Mouse (Mus musculus): Measurements from ENCODE around the gene Itgb2. TPM values are rescaled to one million over a fixed set of nuclear protein-coding genes. Genes with fewer than 3 reads are reported as not detected.

Itgb2 gene
- polyA plus RNA-seq, 1 experiment from 2014 or later: 3.8 TPM

GRCm38 (mm10) chr10:77587091-77587775 lies 57.2 kb downstream of the Itgb2 start:
- H3K9ac ChIP-seq (ENCODE audit: low read depth, low read length): 0 out of 2 replicates have a peak overlapping the region, but pooled peaks have one; percentile 1
- 0 out of 2 replicates have a peak, but pooled peaks have one; percentile 5 for ATAC-seq
- H3K27me3 ChIP-seq (replicated peaks; ENCODE audit: control insufficient read depth, insufficient read depth, low read length): no peaks in the 10 kb centered on the region
- peaks cover 46% of the 10 kb centered on the region for H3K4me1 ChIP-seq (ENCODE audit: control insufficient read depth, insufficient read depth, low read length)
- H3K9me3 ChIP-seq (ENCODE audit: control insufficient read depth, low read length): no peaks in the 10 kb centered on the region
- H3K4me3 ChIP-seq (ENCODE audit: low read length): no peak overlapping the region
- H3K27ac ChIP-seq (ENCODE audit: low read length): peak overlapping the region; percentile 20; the same call in 1 of the 2 replicates
- H3K36me3 ChIP-seq (ENCODE audit: control insufficient read depth, insufficient read depth, low read length): peaks cover 7% of the 10 kb centered on the region; the same call in 1 of the 2 replicates
- WGBS: 64% methylated on average over 6 of the region's 6 CpGs
- H3K4me2 ChIP-seq (ENCODE audit: low read depth, low read length): peak overlapping the region; percentile 21; the same call in 1 of the 2 replicates

GRCm38 (mm10) chr10:77588036-77588435 lies 58.0 kb downstream of the Itgb2 start:
- H3K9ac ChIP-seq (ENCODE audit: low read depth, low read length): no peak overlapping the region
- 66% methylated on average over 2 of the region's 2 CpGs for WGBS
- peaks cover 10% of the 10 kb centered on the region for H3K36me3 ChIP-seq (ENCODE audit: control insufficient read depth, insufficient read depth, low read length)
- no peak overlapping the region for H3K4me2 ChIP-seq (ENCODE audit: low read depth, low read length)
- H3K9me3 ChIP-seq (ENCODE audit: control insufficient read depth, low read length): no peaks in the 10 kb centered on the region
- no peak for ATAC-seq
- no peaks in the 10 kb centered on the region for H3K27me3 ChIP-seq (replicated peaks; ENCODE audit: control insufficient read depth, insufficient read depth, low read length)
- no peak overlapping the region for H3K27ac ChIP-seq (ENCODE audit: low read length)
- no peak overlapping the region for H3K4me3 ChIP-seq (ENCODE audit: low read length)
- peaks cover 40% of the 10 kb centered on the region for H3K4me1 ChIP-seq (ENCODE audit: control insufficient read depth, insufficient read depth, low read length)

GRCm38 (mm10) chr10:77589117-77589516 lies 59.1 kb downstream of the Itgb2 start:
- Histone ChIP-seq H3K27me3 (replicated peaks; ENCODE audit: control insufficient read depth, insufficient read depth, low read length) (no peaks in the 10 kb centered on the region), H3K9me3 (ENCODE audit: control insufficient read depth, low read length) (no peaks in the 10 kb centered on the region), H3K4me3 (ENCODE audit: low read length) (no peak overlapping the region), H3K9ac (ENCODE audit: low read depth, low read length) (no peak overlapping the region), H3K4me2 (ENCODE audit: low read depth, low read length) (no peak overlapping the region), H3K27ac (ENCODE audit: low read length) (no peak overlapping the region), H3K36me3 (ENCODE audit: control insufficient read depth, insufficient read depth, low read length) (peaks cover 19% of the 10 kb centered on the region), H3K4me1 (ENCODE audit: control insufficient read depth, insufficient read depth, low read length) (peaks cover 35% of the 10 kb centered on the region)
- ATAC-seq: no peak
- WGBS: 83% methylated on average over 7 of the region's 7 CpGs

- no peaks in the 10 kb centered on the region for H3K9me3 ChIP-seq (ENCODE audit: control insufficient read depth, low read length)
- H3K4me3 ChIP-seq (ENCODE audit: low read length): no peak overlapping the region
Observed at GRCm38 (mm10) chr10:77589749-77590148, 59.7 kb downstream of the Itgb2 start.

GRCm38 (mm10) chr10:77590812-77591211 lies 60.8 kb downstream of the Itgb2 start:
- Histone ChIP-seq H3K9me3 (ENCODE audit: control insufficient read depth, low read length) (no peaks in the 10 kb centered on the region), H3K27ac (ENCODE audit: low read length) (peak overlapping the region; percentile 42; the same call in 1 of the 2 replicates), H3K4me1 (ENCODE audit: control insufficient read depth, insufficient read depth, low read length) (peaks cover 32% of the 10 kb centered on the region), H3K27me3 (replicated peaks; ENCODE audit: control insufficient read depth, insufficient read depth, low read length) (no peaks in the 10 kb centered on the region), H3K4me2 (ENCODE audit: low read depth, low read length) (no peak overlapping the region), H3K36me3 (ENCODE audit: control insufficient read depth, insufficient read depth, low read length) (peaks cover 30% of the 10 kb centered on the region), H3K4me3 (ENCODE audit: low read length) (no peak overlapping the region), H3K9ac (ENCODE audit: low read depth, low read length) (no peak overlapping the region)
- 43% methylated on average over 6 of the region's 6 CpGs for WGBS
- peak; percentile 74 for ATAC-seq

More at GRCm38 (mm10) chr10:77589749-77590148, 59.7 kb downstream of the Itgb2 start:
- Histone ChIP-seq H3K36me3 (ENCODE audit: control insufficient read depth, insufficient read depth, low read length) (peaks cover 26% of the 10 kb centered on the region), H3K27me3 (replicated peaks; ENCODE audit: control insufficient read depth, insufficient read depth, low read length) (no peaks in the 10 kb centered on the region), H3K27ac (ENCODE audit: low read length) (no peak overlapping the region), H3K4me1 (ENCODE audit: control insufficient read depth, insufficient read depth, low read length) (peaks cover 35% of the 10 kb centered on the region), H3K9ac (ENCODE audit: low read depth, low read length) (no peak overlapping the region), H3K4me2 (ENCODE audit: low read depth, low read length) (no peak overlapping the region)
- no peak for ATAC-seq
- 76% methylated on average over 8 of the region's 8 CpGs for WGBS

- no peak overlapping the region for H3K9ac ChIP-seq (ENCODE audit: low read depth, low read length)
- peaks cover 30% of the 10 kb centered on the region for H3K36me3 ChIP-seq (ENCODE audit: control insufficient read depth, insufficient read depth, low read length)
- H3K4me3 ChIP-seq (ENCODE audit: low read length): no peak overlapping the region
- no peak overlapping the region for H3K4me2 ChIP-seq (ENCODE audit: low read depth, low read length)
- H3K9me3 ChIP-seq (ENCODE audit: control insufficient read depth, low read length): no peaks in the 10 kb centered on the region
- peaks cover 28% of the 10 kb centered on the region for H3K4me1 ChIP-seq (ENCODE audit: control insufficient read depth, insufficient read depth, low read length)
- peak overlapping the region; percentile 3; the same call in 1 of the 2 replicates for H3K27ac ChIP-seq (ENCODE audit: low read length)
- H3K27me3 ChIP-seq (replicated peaks; ENCODE audit: control insufficient read depth, insufficient read depth, low read length): no peaks in the 10 kb centered on the region
- 77% methylated on average over 6 of the region's 6 CpGs for WGBS
- ATAC-seq: no peak
Observed at GRCm38 (mm10) chr10:77591546-77591945, 61.5 kb downstream of the Itgb2 start.

- 88% methylated on average over 2 of the region's 2 CpGs for WGBS
- Histone ChIP-seq H3K27me3 (replicated peaks; ENCODE audit: control insufficient read depth, insufficient read depth, low read length) (no peaks in the 10 kb centered on the region), H3K36me3 (ENCODE audit: control insufficient read depth, insufficient read depth, low read length) (peaks cover 37% of the 10 kb centered on the region), H3K9ac (ENCODE audit: low read depth, low read length) (no peak overlapping the region), H3K4me1 (ENCODE audit: control insufficient read depth, insufficient read depth, low read length) (peaks cover 2% of the 10 kb centered on the region), H3K27ac (ENCODE audit: low read length) (no peak overlapping the region), H3K9me3 (ENCODE audit: control insufficient read depth, low read length) (no peaks in the 10 kb centered on the region), H3K4me3 (ENCODE audit: low read length) (no peak overlapping the region), H3K4me2 (ENCODE audit: low read depth, low read length) (no peak overlapping the region)
- ATAC-seq: no peak
Observed at GRCm38 (mm10) chr10:77596060-77596459, 66.0 kb downstream of the Itgb2 start.

GRCm38 (mm10) chr10:77603021-77603420 lies 73.0 kb downstream of the Itgb2 start:
- no peak overlapping the region for H3K4me3 ChIP-seq (ENCODE audit: low read length)
- H3K36me3 ChIP-seq (ENCODE audit: control insufficient read depth, insufficient read depth, low read length): peaks cover 7% of the 10 kb centered on the region
- peaks cover 7% of the 10 kb centered on the region; the same call in 1 of the 2 replicates for H3K4me1 ChIP-seq (ENCODE audit: control insufficient read depth, insufficient read depth, low read length)
- no peak for ATAC-seq
- no peaks in the 10 kb centered on the region for H3K27me3 ChIP-seq (replicated peaks; ENCODE audit: control insufficient read depth, insufficient read depth, low read length)
- H3K4me2 ChIP-seq (ENCODE audit: low read depth, low read length): no peak overlapping the region
- no peak overlapping the region for H3K27ac ChIP-seq (ENCODE audit: low read length)
- 0 out of 2 replicates have a peak, but pooled peaks cover 3% of the 10 kb centered on the region for H3K9me3 ChIP-seq (ENCODE audit: control insufficient read depth, low read length)
- WGBS: 67% methylated on average over 4 of the region's 4 CpGs
- H3K9ac ChIP-seq (ENCODE audit: low read depth, low read length): no peak overlapping the region

- Histone ChIP-seq H3K4me1 (ENCODE audit: control insufficient read depth, insufficient read depth, low read length) (peaks cover 7% of the 10 kb centered on the region; the same call in 1 of the 2 replicates), H3K27ac (ENCODE audit: low read length) (no peak overlapping the region), H3K27me3 (replicated peaks; ENCODE audit: control insufficient read depth, insufficient read depth, low read length) (no peaks in the 10 kb centered on the region), H3K9me3 (ENCODE audit: control insufficient read depth, low read length) (0 out of 2 replicates have a peak, but pooled peaks cover 3% of the 10 kb centered on the region), H3K36me3 (ENCODE audit: control insufficient read depth, insufficient read depth, low read length) (0 out of 2 replicates have a peak, but pooled peaks cover 3% of the 10 kb centered on the region), H3K9ac (ENCODE audit: low read depth, low read length) (no peak overlapping the region), H3K4me3 (ENCODE audit: low read length) (no peak overlapping the region), H3K4me2 (ENCODE audit: low read depth, low read length) (no peak overlapping the region)
- 90% methylated on average over 6 of the region's 6 CpGs for WGBS
- ATAC-seq: no peak
Observed at GRCm38 (mm10) chr10:77604111-77604510, 74.1 kb downstream of the Itgb2 start.

Measured in intestine, embryonic 16.5 days (tissue).